Mouse (Mus musculus) G1E (cell line): Measurements from ENCODE around the gene Ltf.

Source experiments
- CTCF ChIP-seq: IDR thresholded peaks from 2 replicates; pipeline ENCODE4 v1.5.1; 2012; ENCODE audit warnings: low read depth, low read length, inconsistent platforms, mixed read lengths
- GATA1 ChIP-seq: IDR thresholded peaks from 2 replicates; pipeline ENCODE4 v1.6.1; 2012; ENCODE audit warnings: borderline replicate concordance, low read length, inconsistent platforms, mixed read lengths
- GATA2 ChIP-seq: IDR thresholded peaks from 2 replicates; pipeline ENCODE4 v1.6.1; 2012; ENCODE audit warnings: low read depth, low read length, inconsistent platforms, borderline replicate concordance
- POLR2AphosphoS5 ChIP-seq: IDR thresholded peaks from 2 replicates; pipeline ENCODE4 v1.6.1; 2012; ENCODE audit warnings: low read depth, low read length, inconsistent platforms; ENCODE audit not compliant: insufficient replicate concordance
- TAL1 ChIP-seq: conservative IDR thresholded peaks from 2 replicates; pipeline ENCODE4 v1.6.1; 2012; ENCODE audit warnings: low read depth, low read length, inconsistent platforms, mixed read lengths

GRCm38 (mm10) chr9:110994716-110995172 is 24.3 kb upstream of the Ltf start:
- no peak for TF ChIP-seq CTCF
- no peak for TF ChIP-seq TAL1
- no peak for TF ChIP-seq GATA1
- no peak for TF ChIP-seq POLR2AphosphoS5
- no peak for TF ChIP-seq GATA2
